Mouse (Mus musculus) liver, adult 2 months (tissue): ENCODE results near the gene Clcc1.

ENCODE experiments used
- CTCF ChIP-seq: fragments of 200-500 bp; IDR thresholded peaks from 2 replicates; pipeline ENCODE4 v1.5.1; 2011; ENCODE audit warnings: low read depth, low read length, control low read depth
- POLR2A ChIP-seq: fragments of 200-500 bp; IDR thresholded peaks from 2 replicates; pipeline ENCODE4 v1.6.1; 2011; ENCODE audit warnings: low read length, control low read depth; ENCODE audit not compliant: insufficient read depth; ENCODE audit errors: extremely low read depth

- TF ChIP-seq CTCF (peak; percentile 42), POLR2A (no peak)
Measured at GRCm38 (mm10) chr3:108721076-108721991, 67.6 kb downstream of the Clcc1 start.
